Mouse (Mus musculus): ENCODE measurements around the gene Rnaseh1.

- TF ChIP-seq CTCF (IDR thresholded peaks at IDR 0.05) (no peak), EP300 (IDR thresholded peaks at IDR 0.05) (no peak)
Measured at GRCm38 (mm10) chr12:28688996-28689395, 39.6 kb downstream of the Rnaseh1 start.
